Mouse (Mus musculus) heart, embryonic 11.5 days (tissue): ENCODE measurements around the gene Fktn. TPM values are rescaled to one million over a fixed set of nuclear protein-coding genes. Genes with fewer than 3 reads are reported as not detected.

Source experiments
- ATAC-seq: fragments of 200-750 bp; cut with Nextera tagmentation; replicated peaks from 2 replicates; pipeline ENCODE4 v1.8.0; 2017; ENCODE audit warnings: moderate library complexity; ENCODE audit not compliant: insufficient number of reproducible peaks, low FRiP score, low TSS enrichment
- H3K27ac ChIP-seq: fragments of 300-500 bp; sonication (generic); 2 replicates; pipeline ENCODE4 v1.5.1; 2014; ENCODE audit warnings: mild to moderate bottlenecking, low read depth, low read length
- H3K27me3 ChIP-seq: fragments of 300-500 bp; sonication (generic); 2 replicates; pipeline ENCODE4 v1.6.1; 2014; ENCODE audit warnings: mild to moderate bottlenecking, low read length, mixed read lengths; ENCODE audit not compliant: control insufficient read depth, insufficient read depth
- H3K36me3 ChIP-seq: fragments of 300-500 bp; sonication (generic); 2 replicates; pipeline ENCODE4 v1.6.1; 2014; ENCODE audit warnings: mild to moderate bottlenecking, low read length, moderate library complexity, mixed read lengths; ENCODE audit not compliant: control insufficient read depth, insufficient read depth
- H3K4me1 ChIP-seq: fragments of 300-500 bp; sonication (generic); 2 replicates; pipeline ENCODE4 v1.6.1; 2014; ENCODE audit warnings: low read length; ENCODE audit not compliant: control insufficient read depth, insufficient read depth
- H3K4me2 ChIP-seq: fragments of 300-500 bp; sonication (generic); 2 replicates; pipeline ENCODE4 v1.6.1; 2014; ENCODE audit warnings: mild to moderate bottlenecking, moderate library complexity
- H3K4me3 ChIP-seq: fragments of 300-500 bp; sonication (generic); 2 replicates; pipeline ENCODE4 v1.5.1; 2014; ENCODE audit warnings: low read depth, low read length
- H3K9ac ChIP-seq: fragments of 300-500 bp; sonication (generic); 2 replicates; pipeline ENCODE4 v1.6.1; 2014; ENCODE audit warnings: mild to moderate bottlenecking, low read depth, low read length, moderate library complexity
- H3K9me3 ChIP-seq: fragments of 300-500 bp; sonication (generic); replicated peaks from 2 replicates; pipeline ENCODE4 v1.6.1; 2016; ENCODE audit warnings: low read length; ENCODE audit not compliant: control insufficient read depth
- WGBS: fragments of 180-500 bp; shearing (Covaris S2); extraction: QIAGEN DNeasy Blood & Tissue Kit; methylation state at CpG from one replicate; pipeline ENCODE4 v1.1.7; 2014; ENCODE audit not compliant: insufficient replicate concordance; 5-methylcytosine and 5-hydroxymethylcytosine counted together
- polyA plus RNA-seq: library from polyadenylated mRNA; unstranded; fragments of >200 nt; fragmentation: Nextera tagmentation; extraction: Ambion mirVana; gene quantifications from 2 replicates; pipeline ENCODE4 v1.2.1, GENCODE M21; 2014

Gene Fktn
- polyA plus RNA-seq, 1 experiment from 2014 or later, result 14.5 TPM

DNA sequence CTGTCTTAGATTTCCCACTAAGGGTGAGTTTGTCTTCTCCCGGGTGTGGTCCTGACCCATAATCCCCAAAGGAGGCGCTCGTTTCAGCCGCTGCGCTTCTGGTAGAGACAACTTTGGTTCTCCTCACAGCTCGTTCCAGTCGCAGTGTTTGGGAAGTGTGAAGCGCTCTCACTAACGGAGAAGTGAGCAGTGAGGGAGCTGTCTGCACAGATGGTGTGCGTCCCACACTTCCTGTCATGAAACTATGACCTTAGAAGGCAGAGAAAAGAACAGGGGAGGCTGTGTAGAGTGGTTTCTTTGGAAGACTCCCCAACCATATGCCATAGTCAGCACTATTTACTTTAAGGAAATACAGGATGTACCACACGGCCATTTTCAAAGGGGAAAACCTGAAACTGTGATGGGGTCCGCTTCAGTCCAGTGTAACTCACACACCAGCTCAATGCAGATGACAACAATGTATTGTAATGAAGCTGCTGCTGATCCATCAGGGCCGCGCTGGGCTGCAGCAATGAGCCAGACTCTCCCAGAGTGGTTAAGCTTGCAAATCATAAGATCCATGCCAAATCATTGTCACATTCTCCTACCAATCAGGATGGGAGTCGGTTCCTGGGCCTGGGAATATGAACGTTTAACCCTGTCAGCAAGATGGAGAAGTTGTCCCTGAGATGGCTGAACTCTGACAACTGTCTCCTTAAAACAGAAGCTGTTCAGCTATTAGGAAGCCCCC, 36.8 kb downstream of the Fktn start:
- Histone ChIP-seq H3K9me3 (no peaks in the 10 kb centered on the region), H3K27me3 (no peaks in the 10 kb centered on the region), H3K9ac (no peak overlapping the region), H3K4me2 (no peak overlapping the region), H3K4me1 (no peaks in the 10 kb centered on the region), H3K27ac (no peak overlapping the region), H3K36me3 (peaks cover 4% of the 10 kb centered on the region; the same call in 1 of the 2 replicates), H3K4me3 (no peak overlapping the region)
- 76% methylated on average over 16 of the region's 16 CpGs for WGBS
- no peak for ATAC-seq

- no peak for ATAC-seq
- no peaks in the 10 kb centered on the region for H3K36me3 ChIP-seq
- no peak overlapping the region for H3K27ac ChIP-seq
- H3K9me3 ChIP-seq, result no peaks in the 10 kb centered on the region
- H3K4me1 ChIP-seq, result no peaks in the 10 kb centered on the region
- no peak overlapping the region for H3K4me2 ChIP-seq
- H3K27me3 ChIP-seq, result no peaks in the 10 kb centered on the region
- no peak overlapping the region for H3K9ac ChIP-seq
- H3K4me3 ChIP-seq, result no peak overlapping the region
These were observed 43.2 kb downstream of the Fktn start for GRCm38 (mm10) chr4:53757030-53757429.

- Histone ChIP-seq H3K36me3 (0 out of 2 replicates have a peak, but pooled peaks cover 2% of the 10 kb centered on the region), H3K9me3 (no peaks in the 10 kb centered on the region), H3K4me2 (no peak overlapping the region), H3K27ac (no peak overlapping the region), H3K4me1 (no peaks in the 10 kb centered on the region), H3K27me3 (no peaks in the 10 kb centered on the region), H3K4me3 (no peak overlapping the region), H3K9ac (no peak overlapping the region)
- WGBS, result 85% methylated on average over 4 of the region's 4 CpGs
- ATAC-seq, result no peak
These were observed 45.0 kb downstream of the Fktn start for GRCm38 (mm10) chr4:53758764-53759163.

DNA sequence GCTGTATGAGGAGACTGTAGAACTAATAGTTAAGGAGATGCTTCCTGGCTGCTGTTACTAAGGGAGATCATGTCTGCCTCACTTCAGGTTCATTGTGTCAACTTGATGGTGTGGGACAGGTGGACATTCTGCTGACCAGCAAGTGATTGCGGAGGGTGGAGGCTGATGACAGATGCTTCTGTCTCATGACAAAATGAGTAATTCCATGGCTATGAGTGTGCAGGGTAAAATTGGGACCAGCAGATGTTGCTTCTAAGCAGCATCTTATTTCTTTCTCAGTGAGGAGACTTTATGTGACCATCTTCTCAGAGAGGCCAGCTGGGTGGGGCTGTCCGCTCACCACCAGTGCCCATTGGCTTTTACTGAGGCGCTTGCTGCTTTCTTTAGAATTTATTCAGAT, 45.9 kb downstream of the Fktn start:
- Histone ChIP-seq H3K4me1 (no peaks in the 10 kb centered on the region), H3K27me3 (no peaks in the 10 kb centered on the region), H3K4me2 (no peak overlapping the region), H3K4me3 (no peak overlapping the region), H3K9me3 (no peaks in the 10 kb centered on the region), H3K27ac (no peak overlapping the region), H3K36me3 (0 out of 2 replicates have a peak, but pooled peaks cover 2% of the 10 kb centered on the region), H3K9ac (no peak overlapping the region)
- WGBS, result 87% methylated on average over 3 of the region's 3 CpGs
- ATAC-seq, result no peak

GRCm38 (mm10) chr4:53762501-53762900, 48.7 kb downstream of the Fktn start:
- Histone ChIP-seq H3K27me3 (no peaks in the 10 kb centered on the region), H3K9ac (no peak overlapping the region), H3K4me3 (no peak overlapping the region), H3K4me1 (no peaks in the 10 kb centered on the region), H3K9me3 (no peaks in the 10 kb centered on the region), H3K4me2 (no peak overlapping the region), H3K36me3 (0 out of 2 replicates have a peak, but pooled peaks cover 2% of the 10 kb centered on the region), H3K27ac (no peak overlapping the region)
- no peak for ATAC-seq
- WGBS, result 52% methylated on average over 3 of the region's 3 CpGs

GRCm38 (mm10) chr4:53770958-53771735, 57.3 kb downstream of the Fktn start:
- H3K27ac ChIP-seq, result no peak overlapping the region
- H3K4me1 ChIP-seq, result peaks cover 6% of the 10 kb centered on the region; the same call in 1 of the 2 replicates
- ATAC-seq, result no peak
- H3K36me3 ChIP-seq, result no peaks in the 10 kb centered on the region
- no peak overlapping the region for H3K4me3 ChIP-seq
- H3K27me3 ChIP-seq, result peaks cover 4% of the 10 kb centered on the region
- 30% methylated on average over 6 of the region's 6 CpGs for WGBS
- H3K9me3 ChIP-seq, result no peaks in the 10 kb centered on the region
- no peak overlapping the region for H3K4me2 ChIP-seq
- H3K9ac ChIP-seq, result no peak overlapping the region

DNA sequence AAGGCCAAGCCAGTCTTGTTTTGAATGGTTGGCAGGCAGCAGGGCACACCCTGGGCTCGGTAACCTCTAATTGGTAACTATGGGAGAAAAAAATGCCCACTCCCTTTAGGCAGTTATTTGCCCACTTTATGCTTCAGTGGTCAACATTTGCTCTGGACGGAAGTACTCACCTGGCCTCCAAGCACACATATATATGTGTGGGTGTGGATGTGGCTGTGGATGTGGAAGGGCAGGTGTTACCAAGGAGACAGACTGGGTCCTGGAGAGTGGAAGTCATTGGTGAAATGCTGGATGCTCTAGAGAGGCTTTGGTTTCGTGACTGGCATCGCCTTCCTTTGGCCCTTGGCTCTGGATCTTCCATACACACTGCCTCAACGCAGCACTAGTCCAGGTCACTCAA, 58.2 kb downstream of the Fktn start:
- WGBS, result 75% methylated on average over 5 of the region's 5 CpGs
- peaks cover 12% of the 10 kb centered on the region for H3K27me3 ChIP-seq
- ATAC-seq, result no peak

GRCm38 (mm10) chr4:53773911-53774310, 60.1 kb downstream of the Fktn start:
- Histone ChIP-seq H3K4me2 (no peak overlapping the region), H3K9ac (no peak overlapping the region), H3K9me3 (no peaks in the 10 kb centered on the region), H3K4me3 (no peak overlapping the region), H3K27ac (no peak overlapping the region), H3K36me3 (no peaks in the 10 kb centered on the region), H3K27me3 (peaks cover 22% of the 10 kb centered on the region), H3K4me1 (peaks cover 6% of the 10 kb centered on the region; the same call in 1 of the 2 replicates)
- ATAC-seq, result no peak
- WGBS, result 50% methylated on average over 6 of the region's 6 CpGs

More for the DNA sequence above, 58.2 kb downstream of the Fktn start:
- Histone ChIP-seq H3K9ac (no peak overlapping the region), H3K4me3 (no peak overlapping the region), H3K9me3 (no peaks in the 10 kb centered on the region), H3K36me3 (no peaks in the 10 kb centered on the region), H3K27ac (no peak overlapping the region), H3K4me1 (peaks cover 6% of the 10 kb centered on the region; the same call in 1 of the 2 replicates), H3K4me2 (no peak overlapping the region)
